Mouse (Mus musculus) hindbrain, embryonic 12.5 days (tissue): ENCODE data around the gene Sdc4. TPM values are rescaled to one million over a fixed set of nuclear protein-coding genes. Genes with fewer than 3 reads are reported as not detected.

Experiments used
- ATAC-seq: fragments of 200-750 bp; cut with Nextera tagmentation; 2 replicates; pipeline ENCODE4 v1.8.0; 2017; ENCODE audit warnings: moderate TSS enrichment; ENCODE audit not compliant: low FRiP score
- H3K27ac ChIP-seq: fragments of 300-500 bp; sonication (generic); 2 replicates; pipeline ENCODE4 v1.5.1; 2016; ENCODE audit warnings: mild to moderate bottlenecking
- H3K27me3 ChIP-seq: fragments of 300-500 bp; sonication (generic); 2 replicates; pipeline ENCODE4 v1.6.1; 2016; ENCODE audit warnings: mild to moderate bottlenecking
- H3K36me3 ChIP-seq: fragments of 300-500 bp; sonication (generic); 2 replicates; pipeline ENCODE4 v1.6.1; 2016; ENCODE audit warnings: mild to moderate bottlenecking
- H3K4me1 ChIP-seq: fragments of 300-500 bp; sonication (generic); 2 replicates; pipeline ENCODE4 v1.6.1; 2016
- H3K4me2 ChIP-seq: fragments of 300-500 bp; sonication (generic); replicated peaks from 2 replicates; pipeline ENCODE4 v1.6.1; 2016; ENCODE audit warnings: mild to moderate bottlenecking
- H3K4me3 ChIP-seq: fragments of 300-500 bp; sonication (generic); 2 replicates; pipeline ENCODE4 v1.5.1; 2016; ENCODE audit warnings: mild to moderate bottlenecking
- H3K9ac ChIP-seq: fragments of 300-500 bp; sonication (generic); 2 replicates; pipeline ENCODE4 v1.6.1; 2016; ENCODE audit warnings: mild to moderate bottlenecking, moderate library complexity
- H3K9me3 ChIP-seq: fragments of 300-500 bp; sonication (generic); replicated peaks from 2 replicates; pipeline ENCODE4 v1.6.1; 2016; ENCODE audit warnings: mild to moderate bottlenecking
- WGBS: fragments of 180-500 bp; shearing (Covaris S2); methylation state at CpG from one replicate; pipeline ENCODE4 v1.1.7; 2016; 5-methylcytosine and 5-hydroxymethylcytosine counted together
- polyA plus RNA-seq: library from polyadenylated mRNA; unstranded; fragments of >200 nt; fragmentation: Nextera tagmentation; extraction: Ambion mirVana; gene quantifications from 2 replicates; pipeline ENCODE4 v1.2.1, GENCODE M21; 2016

The Sdc4 gene
- polyA plus RNA-seq, 1 experiment from 2014 or later = 18.8 TPM

DNA sequence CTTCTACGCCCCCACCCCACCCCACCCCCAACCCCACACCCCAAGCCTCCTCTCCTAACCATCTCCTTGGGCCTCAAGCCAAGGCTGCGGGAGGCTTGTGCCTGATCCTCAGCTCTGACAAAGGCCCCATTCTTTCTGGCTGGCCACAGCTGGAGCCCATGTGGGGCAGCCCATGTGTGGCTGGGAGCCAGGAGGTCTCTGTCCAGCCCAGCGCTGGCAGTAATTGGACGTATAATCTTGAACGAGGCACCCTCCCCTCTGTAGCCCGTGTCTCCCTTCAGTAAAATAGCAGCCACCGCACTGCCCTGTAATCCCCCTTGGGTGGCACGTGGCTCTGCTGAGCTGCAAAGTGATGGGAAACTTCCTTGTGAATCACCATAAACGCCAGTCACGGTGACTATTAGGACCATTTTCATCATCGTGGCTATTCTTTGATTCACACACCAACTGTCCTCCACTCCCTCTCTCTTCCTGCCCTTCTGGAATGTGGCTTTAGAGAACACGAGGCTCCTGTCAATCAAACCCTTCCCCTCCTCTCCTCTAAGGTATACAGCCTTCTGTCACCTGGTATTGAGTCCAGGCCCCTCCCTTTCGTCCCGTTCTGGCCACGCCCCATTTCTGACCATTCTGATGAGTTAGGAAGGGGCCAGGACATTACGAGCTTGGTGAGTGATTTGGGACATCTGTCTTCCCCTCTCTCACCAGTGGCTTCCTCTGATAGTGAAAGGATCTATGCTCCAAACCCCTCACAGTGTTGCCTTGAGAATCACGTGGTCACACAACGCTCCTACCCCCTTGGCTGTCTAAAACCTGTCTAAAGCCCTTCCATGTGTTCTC, 57.5 kb downstream of the Sdc4 start:
- H3K4me3 ChIP-seq = no peak overlapping the region
- 11% methylated on average over 16 of the region's 18 CpGs for WGBS
- H3K27ac ChIP-seq = peak overlapping the region; percentile 1; the same call in 1 of the 2 replicates
- peaks cover 26% of the 10 kb centered on the region for H3K27me3 ChIP-seq
- peak; percentile 83 for ATAC-seq
- H3K9me3 ChIP-seq = no peaks in the 10 kb centered on the region
- H3K4me2 ChIP-seq = peak overlapping the region; percentile 19
- peaks cover 18% of the 10 kb centered on the region for H3K4me1 ChIP-seq
- no peak overlapping the region for H3K9ac ChIP-seq
- no peaks in the 10 kb centered on the region for H3K36me3 ChIP-seq

DNA sequence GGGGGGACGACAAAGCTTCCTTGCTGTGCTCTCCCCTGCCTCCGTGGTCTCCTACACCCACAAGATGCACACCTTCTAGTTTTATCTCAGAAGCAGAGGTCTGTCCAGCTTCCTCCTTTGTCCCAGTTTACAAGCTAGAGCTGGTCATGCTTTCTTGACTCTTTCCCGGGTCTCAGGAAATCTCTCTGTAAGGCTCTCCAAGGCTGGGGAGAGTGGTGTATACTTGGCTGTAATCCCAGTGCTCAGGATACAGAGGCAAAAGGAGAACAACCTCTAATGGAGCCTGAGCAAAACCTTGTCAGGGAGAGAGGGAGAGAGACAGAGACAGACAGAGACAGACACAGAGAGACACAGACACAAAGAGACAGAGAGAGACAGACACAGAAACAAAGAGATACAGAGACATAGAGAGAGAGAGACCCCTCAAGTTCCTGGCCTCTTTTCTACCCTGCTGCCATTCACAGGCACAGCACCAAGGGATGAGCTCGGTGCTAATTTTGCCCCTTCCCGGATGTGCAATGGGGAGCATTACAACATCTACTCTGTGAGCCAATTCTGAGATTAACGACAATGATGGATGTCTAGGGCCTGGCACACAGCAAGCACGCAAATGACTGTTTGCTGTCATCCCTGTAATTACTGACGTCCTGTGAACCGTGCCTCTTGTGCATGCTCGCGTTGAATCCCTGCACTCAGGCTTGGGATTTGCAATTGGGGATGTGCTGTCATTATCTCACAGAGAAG, 59.9 kb downstream of the Sdc4 start:
- H3K9me3 ChIP-seq = no peaks in the 10 kb centered on the region
- no peak overlapping the region for H3K9ac ChIP-seq
- no peak overlapping the region for H3K4me2 ChIP-seq
- 65% methylated on average over 11 of the region's 11 CpGs for WGBS
- H3K36me3 ChIP-seq = no peaks in the 10 kb centered on the region
- no peak overlapping the region for H3K4me3 ChIP-seq
- ATAC-seq = no peak
- peaks cover 16% of the 10 kb centered on the region for H3K27me3 ChIP-seq
- no peak overlapping the region for H3K27ac ChIP-seq
- H3K4me1 ChIP-seq = peaks cover 14% of the 10 kb centered on the region

DNA sequence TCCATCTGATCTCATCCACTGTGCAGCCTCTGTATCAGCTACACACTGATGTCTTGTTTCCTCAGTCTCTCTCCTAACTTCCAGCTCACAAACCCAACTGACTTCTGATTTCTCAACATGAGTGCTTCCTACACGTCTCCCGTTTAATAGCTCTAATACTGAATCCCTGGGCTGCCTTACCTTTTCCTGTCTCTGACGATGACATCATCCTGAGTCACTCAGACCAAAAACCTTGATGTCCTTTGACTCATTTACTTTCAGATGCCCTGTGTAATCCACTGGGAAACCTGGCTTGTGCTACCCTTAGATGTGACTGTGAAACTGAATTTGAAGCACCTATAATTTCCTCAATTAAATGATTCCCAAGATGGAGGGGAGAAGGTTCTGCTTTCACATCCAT, 60.7 kb downstream of the Sdc4 start:
- H3K4me2 ChIP-seq = no peak overlapping the region
- ATAC-seq = no peak
- H3K27me3 ChIP-seq = peaks cover 8% of the 10 kb centered on the region
- no peak overlapping the region for H3K9ac ChIP-seq
- no peaks in the 10 kb centered on the region for H3K9me3 ChIP-seq
- peaks cover 14% of the 10 kb centered on the region for H3K4me1 ChIP-seq
- no peak overlapping the region for H3K4me3 ChIP-seq
- H3K27ac ChIP-seq = no peak overlapping the region
- WGBS = 84% methylated on average over 3 of the region's 3 CpGs
- H3K36me3 ChIP-seq = no peaks in the 10 kb centered on the region

DNA sequence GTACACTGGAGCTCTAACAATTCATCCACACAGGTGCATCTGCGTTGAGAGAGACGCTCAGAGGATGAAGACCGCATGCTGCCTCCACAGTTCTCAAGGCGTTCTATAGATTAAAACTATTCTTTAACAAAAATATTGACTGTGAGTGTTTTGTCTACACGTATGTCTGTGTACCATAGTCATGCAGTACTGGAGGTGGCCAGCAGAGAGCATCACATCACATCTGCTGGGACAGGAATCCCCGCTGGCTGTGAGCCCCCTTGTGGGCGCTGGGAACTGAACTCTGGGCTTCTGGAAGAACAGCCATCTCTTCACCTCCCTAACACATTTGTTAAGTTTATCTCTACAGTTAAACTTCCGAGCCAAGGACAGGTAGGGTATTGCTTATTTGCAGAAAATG, 62.0 kb downstream of the Sdc4 start:
- Histone ChIP-seq H3K27me3 (no peaks in the 10 kb centered on the region), H3K4me1 (peaks cover 14% of the 10 kb centered on the region), H3K4me3 (no peak overlapping the region), H3K36me3 (no peaks in the 10 kb centered on the region), H3K4me2 (no peak overlapping the region), H3K9ac (no peak overlapping the region), H3K9me3 (no peaks in the 10 kb centered on the region), H3K27ac (no peak overlapping the region)
- no peak for ATAC-seq
- WGBS = 77% methylated on average over 8 of the region's 8 CpGs

DNA sequence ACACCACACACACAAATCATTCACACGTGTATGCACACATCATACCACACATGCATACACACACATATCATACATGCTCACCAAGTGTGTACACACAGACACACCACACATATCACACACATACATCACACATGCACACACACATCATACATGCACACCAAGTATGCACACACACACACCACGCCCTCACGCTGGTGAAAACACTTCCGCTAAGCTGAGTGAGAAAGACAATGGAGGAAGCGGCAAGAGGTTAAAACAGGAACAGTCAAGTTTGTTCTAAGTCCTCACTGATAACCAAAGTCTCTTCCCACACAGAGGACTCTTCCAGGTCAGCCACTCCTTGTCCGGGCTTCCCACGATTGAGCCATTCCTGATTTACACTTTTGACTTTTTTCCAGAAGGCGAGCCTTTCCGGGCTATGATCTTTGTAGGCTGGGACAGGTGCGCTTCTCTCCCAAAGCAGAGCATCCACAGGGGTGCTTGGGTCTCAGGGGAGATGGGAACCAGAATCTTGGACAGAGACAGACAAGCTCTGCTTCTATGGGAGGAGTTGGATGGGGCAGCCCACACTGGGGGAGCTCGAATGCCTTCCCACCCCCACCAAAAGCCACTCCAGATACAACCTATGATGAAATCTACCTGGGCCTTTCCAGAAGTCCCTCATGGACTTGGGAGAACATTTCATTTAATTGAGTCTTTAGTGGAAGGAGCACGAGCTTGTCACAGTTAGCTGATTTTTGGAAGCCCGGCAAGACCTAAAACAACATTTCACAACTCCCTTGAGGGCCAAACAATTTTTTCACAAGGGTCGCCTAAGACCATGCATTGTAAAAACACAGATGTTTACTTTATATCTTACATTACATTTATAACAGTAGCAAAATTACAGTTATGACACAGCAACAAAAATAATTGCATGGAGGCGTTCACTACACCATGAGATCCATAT, 65.9 kb downstream of the Sdc4 start:
- Histone ChIP-seq H3K4me2 (no peak overlapping the region), H3K27me3 (no peaks in the 10 kb centered on the region), H3K4me1 (no peaks in the 10 kb centered on the region), H3K9ac (no peak overlapping the region), H3K27ac (no peak overlapping the region), H3K4me3 (no peak overlapping the region), H3K36me3 (no peaks in the 10 kb centered on the region), H3K9me3 (no peaks in the 10 kb centered on the region)
- no peak for ATAC-seq
- 88% methylated on average over 15 of the region's 15 CpGs for WGBS

Other genes with a start within 250 kb of the Sdc4 start
- gene Wfdc15a, start 243.8 kb downstream of the Sdc4 start, polyA plus RNA-seq = not detected in 2 replicates
- gene Wfdc15b, start 222.2 kb downstream of the Sdc4 start, polyA plus RNA-seq = not detected in 2 replicates
- gene Svs2, start 205.4 kb downstream of the Sdc4 start, polyA plus RNA-seq = not detected in 2 replicates
- not detected in 2 replicates for gene Svs3b, start 187.2 kb downstream of the Sdc4 start, polyA plus RNA-seq
- not detected in 2 replicates for gene Svs4, start 165.4 kb downstream of the Sdc4 start, polyA plus RNA-seq
- gene Svs3a, start 154.6 kb downstream of the Sdc4 start, polyA plus RNA-seq = not detected in 2 replicates
- not detected in 2 replicates for gene Svs6, start 127.1 kb downstream of the Sdc4 start, polyA plus RNA-seq
- gene Svs5, start 111.1 kb downstream of the Sdc4 start, polyA plus RNA-seq = not detected in 2 replicates
- 1.2 and 2.0 TPM in 2 replicates for gene Slpi, start 54.8 kb downstream of the Sdc4 start, polyA plus RNA-seq
- 0.33 and 0.37 TPM in 2 replicates for gene Rbpjl, start 40.7 kb downstream of the Sdc4 start, polyA plus RNA-seq
- 31.5 and 39.5 TPM in 2 replicates for gene Matn4, start 38.7 kb downstream of the Sdc4 start, polyA plus RNA-seq
- gene Sys1, start 13.1 kb upstream of the Sdc4 start, polyA plus RNA-seq = 65.1 and 71.5 TPM in 2 replicates
- 1.2 and 5.7 TPM in 2 replicates for gene Gm20458, start 17.1 kb upstream of the Sdc4 start, polyA plus RNA-seq
- gene Trp53tg5, start 29.8 kb upstream of the Sdc4 start, polyA plus RNA-seq = not detected in 2 replicates
- gene Dbndd2, start 42.2 kb upstream of the Sdc4 start, polyA plus RNA-seq = 5.1 and 7.2 TPM in 2 replicates
- gene Pigt, start 53.6 kb upstream of the Sdc4 start, polyA plus RNA-seq = 48.9 and 53.3 TPM in 2 replicates
- gene Wfdc2, start 118.5 kb upstream of the Sdc4 start, polyA plus RNA-seq = 21.0 and 48.2 TPM in 2 replicates
- not detected in 2 replicates for gene Spint3, start 129.6 kb upstream of the Sdc4 start, polyA plus RNA-seq
- gene Wfdc6a, start 141.6 kb upstream of the Sdc4 start, polyA plus RNA-seq = not detected in 2 replicates
- gene Eppin, start 149.7 kb upstream of the Sdc4 start, polyA plus RNA-seq = not detected in 2 replicates
- not detected in 2 replicates for gene Wfdc6b, start 169.6 kb upstream of the Sdc4 start, polyA plus RNA-seq
- not detected in 2 replicates for gene Wfdc8, start 169.7 kb upstream of the Sdc4 start, polyA plus RNA-seq
- not detected in 2 replicates for gene Wfdc16, start 194.9 kb upstream of the Sdc4 start, polyA plus RNA-seq
- not detected in 2 replicates for gene Wfdc10, start 212.2 kb upstream of the Sdc4 start, polyA plus RNA-seq
- gene Wfdc9, start 212.7 kb upstream of the Sdc4 start, polyA plus RNA-seq = not detected in 2 replicates
- not detected in 2 replicates for gene Wfdc11, start 230.2 kb upstream of the Sdc4 start, polyA plus RNA-seq
- not detected in 2 replicates for gene Wfdc13, start 241.2 kb upstream of the Sdc4 start, polyA plus RNA-seq